Mouse (Mus musculus): ENCODE results near the gene Rbx1.
"Not testable (repeated sequence)": the region's sequence is repeated elsewhere in the genome, so short reads cannot be mapped to it uniquely, and the experiment has no call there.

The Rbx1 gene

DNA sequence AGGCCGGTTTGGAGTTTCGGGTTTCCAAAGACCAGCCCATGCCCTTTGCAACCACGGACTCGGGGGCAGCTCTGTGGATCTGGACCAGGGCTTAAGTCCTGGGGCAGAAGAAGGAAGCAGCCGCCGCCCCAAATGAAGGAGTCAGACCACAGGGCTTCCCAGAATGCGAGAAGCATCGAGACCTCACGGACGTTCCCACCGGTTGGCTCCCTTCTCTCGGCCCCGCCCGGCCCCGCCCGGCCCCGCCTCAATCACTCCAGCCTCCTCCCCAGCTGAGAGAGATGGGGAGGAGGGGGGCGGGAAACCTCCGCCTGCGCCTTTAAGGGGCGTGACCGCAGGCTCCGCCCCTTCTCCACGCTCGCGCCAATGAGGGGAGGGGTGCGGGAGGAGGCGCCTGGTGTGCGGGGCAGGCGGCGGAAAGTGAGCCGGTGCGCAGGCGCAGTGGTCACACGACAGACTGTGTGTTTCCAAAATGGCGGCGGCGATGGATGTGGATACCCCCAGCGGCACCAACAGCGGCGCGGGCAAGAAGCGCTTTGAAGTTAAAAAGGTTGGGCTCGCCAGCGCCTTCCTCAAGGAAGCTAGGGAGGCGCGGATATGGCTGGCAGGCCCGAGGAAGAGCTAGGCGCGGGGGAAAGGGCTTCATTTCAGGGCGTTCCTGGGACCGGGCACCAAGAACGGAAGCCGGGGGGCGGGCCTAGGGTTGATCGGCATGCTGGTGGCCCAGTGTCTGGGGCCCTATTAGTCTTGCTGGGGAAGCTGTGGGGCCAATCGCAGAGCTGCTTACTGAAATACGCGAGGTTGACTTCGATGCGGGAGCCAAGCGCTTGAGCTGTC is at the start of gene Rbx1:
Gene Rbx1 (plus strand): TSS at position 396 of the 837 bp plus-strand sequence.
- DNase-seq, result peak; percentile 99

DNA sequence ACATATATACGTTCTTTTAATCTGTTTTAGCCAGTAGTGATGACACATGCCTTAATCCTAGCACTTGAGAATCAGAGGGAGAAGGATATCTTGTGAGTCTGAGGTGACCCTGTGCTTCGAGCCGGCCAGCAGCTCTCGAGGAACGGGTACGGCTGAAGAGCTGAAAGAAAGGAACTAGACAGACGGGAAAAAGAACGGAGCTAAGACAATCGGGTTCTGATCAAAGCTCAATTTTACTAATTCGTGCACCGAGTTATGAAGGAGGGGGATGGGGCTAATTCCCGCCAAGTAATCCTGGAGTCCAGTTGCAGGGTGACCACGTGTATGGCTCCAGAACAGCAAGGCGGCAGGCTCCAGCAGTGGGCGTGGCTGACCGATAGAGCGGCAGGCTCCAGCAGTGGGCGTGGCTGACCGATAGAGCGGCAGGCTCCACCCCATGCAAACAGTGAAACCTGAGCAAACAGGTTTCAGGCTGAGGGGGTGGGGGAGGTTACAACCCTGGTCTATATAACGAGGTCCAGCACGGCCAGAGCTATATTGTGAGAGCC is 49.3 kb upstream of the Rbx1 start:
- not testable (repeated sequence) for DNase-seq

DNA sequence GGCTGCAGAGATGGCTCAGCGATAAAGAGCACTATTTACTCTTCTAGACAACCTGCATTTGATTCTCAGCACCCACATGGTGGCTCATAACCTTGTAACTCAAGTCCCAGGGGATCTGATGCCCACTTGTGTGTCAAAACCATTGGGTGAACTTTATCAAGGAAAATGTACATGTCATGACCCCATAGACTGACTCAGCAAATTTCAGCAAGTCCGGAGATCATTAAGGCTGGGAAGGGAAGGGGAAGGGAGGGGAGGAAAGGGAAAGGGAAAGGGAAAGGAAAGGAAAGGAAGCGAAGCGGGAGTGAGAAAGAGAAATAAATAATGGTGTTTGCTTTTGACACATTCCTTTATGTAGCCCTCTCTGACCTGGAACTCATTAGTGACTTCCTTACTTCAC is 48.0 kb upstream of the Rbx1 start:
- no peak for DNase-seq

GRCm38 (mm10) chr15:81421454-81421853 is 44.6 kb upstream of the Rbx1 start:
- no peak for DNase-seq

- no peak for DNase-seq
These were observed 43.9 kb upstream of the Rbx1 start for GRCm38 (mm10) chr15:81422156-81422681.

- no peak for DNase-seq
These were observed 40.8 kb upstream of the Rbx1 start for GRCm38 (mm10) chr15:81425311-81425710.

DNA sequence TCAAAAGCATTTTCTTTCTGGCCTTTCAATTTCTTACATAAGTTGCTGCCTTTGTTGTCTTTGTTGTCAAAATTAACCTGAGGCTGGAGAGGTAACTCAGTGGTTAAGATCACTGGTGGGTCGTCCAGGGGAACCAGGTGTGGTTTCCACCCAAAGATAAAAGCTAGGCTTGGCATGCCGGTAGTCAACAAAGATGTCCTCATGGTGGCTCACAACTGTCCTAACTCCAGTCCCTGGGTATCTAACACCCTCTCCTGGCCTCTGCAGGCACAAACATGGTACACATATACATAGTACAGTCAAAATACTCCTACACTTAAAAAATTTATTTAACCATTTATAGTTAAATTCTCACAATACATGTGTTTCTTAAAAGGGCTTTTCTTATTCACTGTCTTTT is 38.1 kb upstream of the Rbx1 start:
- no peak for DNase-seq

DNA sequence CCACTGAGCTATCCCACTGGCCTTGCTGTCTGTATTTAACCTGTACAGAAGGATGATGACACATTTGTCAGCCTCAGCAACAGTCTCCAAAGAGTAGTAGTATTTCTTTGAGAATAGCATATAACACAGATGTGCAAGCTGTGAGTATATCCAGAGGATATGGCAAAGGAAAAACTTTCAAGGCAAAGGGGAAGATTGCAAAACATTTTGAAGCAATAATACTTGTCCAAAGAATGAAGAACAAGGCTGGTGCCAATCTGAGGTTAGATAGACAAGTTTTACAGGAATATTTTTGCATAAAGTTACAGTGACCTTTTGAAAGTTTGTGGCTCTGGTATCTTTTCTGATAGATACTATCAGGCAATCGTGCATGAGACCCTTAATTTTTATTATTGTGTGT is 34.9 kb upstream of the Rbx1 start:
- no peak for DNase-seq

DNA sequence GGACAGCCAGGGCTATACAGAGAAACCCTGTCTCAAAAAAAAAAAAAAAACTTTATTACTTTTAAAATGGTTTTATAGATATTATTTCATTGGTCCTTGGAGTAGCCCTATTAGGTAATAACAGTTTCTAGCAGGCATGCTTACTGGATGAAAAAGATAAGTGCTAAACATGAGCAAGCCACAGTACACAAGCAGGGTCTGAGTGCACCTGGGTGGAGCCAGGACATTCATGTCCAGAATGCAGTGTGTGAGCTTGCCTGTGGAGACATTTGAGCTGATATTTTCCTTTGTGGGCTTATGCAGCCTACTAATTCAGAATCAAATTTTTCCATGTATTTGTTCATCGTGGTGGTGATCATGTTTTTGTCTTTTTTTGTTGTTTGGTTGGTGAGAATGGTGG is 27.8 kb upstream of the Rbx1 start:
- no peak for DNase-seq

GRCm38 (mm10) chr15:81439236-81439635 is 26.9 kb upstream of the Rbx1 start:
- no peak for DNase-seq

DNA sequence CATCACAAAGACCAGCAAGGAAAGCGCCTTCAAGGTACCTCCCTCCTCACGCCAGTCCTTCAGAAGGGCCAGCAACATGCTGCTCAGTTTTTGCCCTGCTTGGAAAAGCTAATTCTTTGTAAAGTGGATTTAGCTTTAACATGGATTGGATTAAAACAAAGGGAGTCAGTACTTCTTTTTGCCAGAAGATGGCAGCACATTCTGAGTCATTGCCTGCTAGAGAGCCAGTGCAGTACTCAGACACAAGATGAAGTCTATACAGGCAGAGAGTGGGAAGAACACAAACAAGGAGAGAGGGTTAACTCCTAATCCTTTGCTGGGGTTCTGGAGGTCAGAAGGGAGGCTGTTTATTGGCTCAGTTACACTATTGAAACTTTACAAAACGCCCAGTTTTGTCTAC is 17.6 kb upstream of the Rbx1 start:
- DNase-seq, result no peak

DNA sequence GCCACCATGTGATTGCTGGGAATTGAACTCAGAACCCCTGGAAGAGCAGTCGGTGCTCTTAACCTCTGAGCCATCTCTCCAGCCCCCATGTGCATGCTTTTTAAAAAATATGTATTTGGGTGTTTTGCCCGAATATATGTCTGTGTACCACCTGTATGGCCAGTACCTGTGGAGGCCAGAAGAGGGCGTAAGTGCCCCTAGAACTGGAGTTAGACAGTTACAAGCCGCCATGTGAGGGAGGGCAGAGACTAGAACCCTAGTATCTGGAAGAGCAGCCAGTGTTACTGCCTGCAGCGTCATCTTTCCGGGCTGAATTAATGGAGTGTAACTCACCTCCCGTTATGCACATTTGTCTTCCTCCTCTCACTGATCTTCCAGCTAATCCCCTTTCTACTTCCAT is 4.6 kb upstream of the Rbx1 start:
- DNase-seq, result no peak

GRCm38 (mm10) chr15:81465016-81465660 is 958 bp upstream of the Rbx1 start:
- no peak for DNase-seq

DNA sequence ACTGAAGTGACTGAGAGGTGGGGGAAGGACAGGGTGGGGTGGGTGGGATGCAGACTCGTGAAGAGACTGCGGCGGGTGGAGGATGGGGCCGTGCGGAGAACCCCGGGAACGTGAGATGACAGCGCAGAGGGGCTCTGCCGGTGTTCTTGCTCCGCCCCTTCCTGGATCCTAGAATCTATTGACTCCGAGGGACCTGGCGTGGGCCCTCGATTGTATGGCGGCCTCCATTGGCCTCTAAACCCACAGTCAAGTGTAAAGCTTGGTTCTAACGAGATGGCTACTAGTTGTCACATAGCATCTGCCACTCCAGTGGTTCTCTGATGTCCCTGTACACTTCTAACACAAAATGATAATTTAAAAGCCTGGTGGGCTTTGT is 630 bp downstream of the Rbx1 start:
- DNase-seq, result no peak

- DNase-seq, result no peak
These were observed 4.6 kb downstream of the Rbx1 start for GRCm38 (mm10) chr15:81470735-81471134.

DNA sequence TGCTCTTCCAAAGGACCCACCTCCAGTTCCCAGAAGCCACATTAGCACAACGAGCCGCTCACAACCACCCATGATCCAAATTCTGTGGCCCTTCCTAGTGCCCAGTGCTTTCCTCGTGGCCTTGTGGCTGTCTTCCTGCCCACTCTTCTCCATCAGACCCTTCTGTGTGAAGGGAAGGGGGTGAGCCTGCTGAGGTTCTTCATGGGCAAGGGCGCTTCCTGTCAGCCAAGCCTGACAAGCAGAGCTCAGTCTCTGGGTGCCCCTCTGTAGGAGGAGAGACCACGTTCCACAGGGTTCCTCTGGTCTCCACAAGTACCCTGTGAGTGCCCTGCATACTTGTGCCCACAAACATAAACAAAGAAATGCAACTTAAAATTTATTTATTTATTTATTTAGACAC is 6.2 kb downstream of the Rbx1 start:
- no peak for DNase-seq

DNA sequence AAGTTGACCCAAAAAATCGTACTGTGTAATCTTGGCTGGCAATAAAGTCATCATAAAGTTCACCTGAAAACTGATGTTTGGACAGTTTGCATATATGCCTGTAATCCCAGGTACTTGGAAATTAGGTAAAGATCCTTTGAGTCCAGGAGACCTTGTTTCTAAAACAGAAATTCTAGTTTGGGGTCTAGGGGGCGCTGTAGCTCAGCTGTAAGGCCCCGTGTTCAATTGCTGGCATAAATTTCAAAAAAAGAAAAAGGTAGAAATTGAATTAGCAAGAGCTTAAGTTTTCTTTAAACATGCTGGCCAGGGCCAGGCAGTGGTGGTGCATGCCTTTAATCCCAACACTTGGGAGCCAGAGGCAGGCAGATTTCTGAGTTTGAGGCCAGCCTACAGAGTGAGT is 9.6 kb downstream of the Rbx1 start:
- DNase-seq, result no peak

DNA sequence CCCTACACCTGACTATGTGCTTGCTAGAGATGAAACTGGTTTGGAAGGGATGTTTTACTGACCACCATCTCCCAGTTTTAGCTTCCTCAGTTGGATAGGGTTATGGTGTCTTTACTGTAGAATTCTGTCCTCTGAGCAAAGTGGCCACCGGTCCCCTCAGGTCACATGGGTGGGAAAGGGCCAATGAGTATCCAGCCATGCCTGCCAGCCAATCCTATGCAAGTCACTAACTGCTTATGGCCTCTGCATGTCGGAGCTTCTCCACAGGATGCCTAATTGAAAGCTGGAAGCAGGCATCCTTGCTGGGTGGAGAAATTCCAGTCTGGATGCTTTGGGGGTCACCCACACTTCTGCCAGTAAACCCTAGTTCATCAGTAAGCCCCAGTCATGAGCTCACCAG is 10.5 kb downstream of the Rbx1 start:
- DNase-seq, result no peak

GRCm38 (mm10) chr15:81479446-81480213 is 13.5 kb downstream of the Rbx1 start:
- DNase-seq, result no peak

DNA sequence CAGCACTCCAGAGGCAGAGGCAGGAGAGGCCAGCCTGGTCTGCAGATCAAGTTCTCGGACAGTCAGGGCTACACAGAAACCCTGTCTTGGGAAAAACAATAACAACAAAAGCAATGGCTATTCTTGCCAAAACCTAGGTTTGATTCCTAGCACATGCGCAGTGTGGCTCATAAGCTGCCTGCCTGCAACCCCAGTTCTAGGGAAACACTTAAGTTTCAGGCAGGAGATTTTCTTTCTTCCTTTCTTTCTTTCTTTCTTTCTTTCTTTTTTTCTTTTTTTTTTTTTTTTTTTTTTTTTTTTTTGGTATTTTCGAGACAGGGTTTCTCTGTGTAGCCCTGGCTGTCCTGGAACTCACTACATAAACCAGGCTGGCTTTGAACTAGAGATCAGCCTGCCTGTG is 14.2 kb downstream of the Rbx1 start:
- DNase-seq, result not testable (repeated sequence)

DNA sequence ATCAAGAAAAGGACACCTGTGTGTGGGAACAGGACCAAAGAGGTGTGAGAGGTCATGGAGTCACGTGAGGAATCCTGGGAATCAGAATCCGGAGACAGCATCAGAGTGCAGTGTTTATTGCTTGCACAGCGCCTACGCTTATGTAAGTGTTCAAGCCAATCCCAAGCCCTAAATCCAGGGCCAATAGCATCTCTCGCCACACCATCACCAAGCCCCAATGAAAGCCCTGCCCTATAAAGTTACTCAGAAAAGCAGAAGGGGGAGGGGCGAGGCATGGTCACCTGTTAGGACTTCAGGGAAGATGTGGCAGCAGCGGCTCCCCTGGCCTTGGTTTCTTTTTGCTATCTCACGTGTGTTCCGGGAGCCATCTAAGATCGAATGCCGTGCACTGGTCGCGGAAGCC is 14.9 kb downstream of the Rbx1 start:
- peak; percentile 80 for DNase-seq

DNA sequence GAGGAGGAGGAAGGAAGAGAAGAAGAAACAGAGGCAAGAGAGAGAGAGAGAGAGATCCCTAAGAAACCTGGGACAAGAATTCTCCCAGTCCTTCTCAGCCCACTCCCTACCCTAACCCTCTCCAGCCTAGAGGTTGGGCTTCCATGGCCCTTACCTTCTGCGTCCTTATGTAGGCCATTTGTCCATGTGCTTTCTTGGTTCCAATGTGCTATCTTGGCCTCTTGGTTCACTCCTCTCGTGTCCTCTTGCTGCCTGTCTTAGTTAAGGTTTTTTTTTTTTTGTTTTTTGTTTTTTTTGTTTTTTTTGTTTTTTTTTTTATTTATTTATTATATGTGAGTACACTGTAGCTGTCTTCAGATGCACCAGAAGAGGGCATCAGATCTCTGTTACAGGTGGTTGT is 16.9 kb downstream of the Rbx1 start:
- DNase-seq, result no peak

DNA sequence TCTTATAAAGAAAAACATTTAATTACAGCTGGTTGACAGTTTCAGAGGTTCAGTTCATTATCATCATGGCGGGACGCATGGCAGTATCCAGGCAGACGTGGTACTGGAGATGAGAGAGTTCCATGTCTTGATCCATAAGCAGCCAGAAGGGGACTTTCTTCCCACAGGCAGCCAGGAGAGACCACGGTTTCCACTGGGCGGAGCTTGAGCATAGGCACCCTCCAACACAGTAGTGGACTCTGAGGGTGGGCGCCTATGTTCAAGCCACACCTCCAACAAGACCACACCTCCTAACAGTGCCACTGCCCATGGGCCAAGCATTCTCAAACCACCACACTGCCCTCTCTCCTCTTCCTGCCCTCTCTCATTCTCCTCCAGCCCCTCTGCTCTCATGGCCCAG is 17.6 kb downstream of the Rbx1 start:
- DNase-seq, result no peak
